Mouse (Mus musculus): ENCODE results near the gene Ankfy1. TPM values are rescaled to one million over a fixed set of nuclear protein-coding genes. Genes with fewer than 3 reads are reported as not detected.

Ankfy1 gene
- polyA plus RNA-seq, 1 experiment from 2014 or later = 28.6 TPM

GRCm38 (mm10) chr11:72795455-72796295 is 105.9 kb downstream of the Ankfy1 start, which contains the start of the genes Cyb5d2 and Zzef1:
Cyb5d2 (minus strand) TSS chr11:72796142.
Zzef1 (plus strand) TSS chr11:72796226.
- H3K9me3 ChIP-seq = no peaks in the 10 kb centered on the region
- H3K27me3 ChIP-seq = no peaks in the 10 kb centered on the region
- peaks cover 5% of the 10 kb centered on the region for H3K4me1 ChIP-seq (replicated peaks)
- H3K27ac ChIP-seq = peak within 1 kb of the TSS; percentile 87
- ATAC-seq (ENCODE audit: insufficient number of reproducible peaks, insufficient read depth, low FRiP score, low TSS enrichment, low read depth) = peak; percentile 91
- peak within 1 kb of the TSS; percentile 88 for H3K4me3 ChIP-seq (replicated peaks)
- H3K36me3 ChIP-seq = no peaks in the 10 kb centered on the region
- H3K9ac ChIP-seq (replicated peaks) = peak within 1 kb of the TSS; percentile 80
- WGBS = under 1% methylated on average over 69 of the region's 69 CpGs
- peak within 1 kb of the TSS; percentile 87 for H3K4me2 ChIP-seq

DNA sequence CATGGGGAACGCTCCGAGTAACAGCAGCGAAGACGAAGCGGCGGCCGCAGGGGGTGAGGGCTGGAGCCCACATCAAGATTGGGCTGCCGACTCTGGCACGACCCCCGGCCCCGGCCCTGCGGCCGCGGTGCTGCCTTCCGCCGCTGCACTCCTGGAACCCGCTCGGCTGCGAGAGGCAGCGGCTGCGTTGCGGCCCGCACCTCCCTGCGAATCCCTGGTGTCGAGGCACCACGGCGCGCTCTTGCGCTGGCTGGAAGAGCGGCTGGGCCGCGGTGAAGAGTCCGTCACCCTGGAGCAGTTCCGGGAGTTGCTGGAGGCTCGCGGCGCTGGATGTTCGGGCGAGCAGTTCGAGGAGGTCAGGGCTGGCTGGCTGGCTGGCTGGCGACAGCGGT is 106.5 kb downstream of the Ankfy1 start:
- H3K4me1 ChIP-seq (replicated peaks) = peaks cover 5% of the 10 kb centered on the region
- H3K9ac ChIP-seq (replicated peaks) = peak overlapping the region; percentile 78
- peak overlapping the region; percentile 37; the same call in 1 of the 2 replicates for H3K27ac ChIP-seq
- no peaks in the 10 kb centered on the region for H3K9me3 ChIP-seq
- ATAC-seq (ENCODE audit: insufficient number of reproducible peaks, insufficient read depth, low FRiP score, low TSS enrichment, low read depth) = peak; percentile 75
- peak overlapping the region; percentile 88 for H3K4me3 ChIP-seq (replicated peaks)
- H3K36me3 ChIP-seq = no peaks in the 10 kb centered on the region
- no peaks in the 10 kb centered on the region for H3K27me3 ChIP-seq
- WGBS = under 1% methylated on average over 41 of the region's 42 CpGs
- H3K4me2 ChIP-seq = peak overlapping the region; percentile 87

DNA sequence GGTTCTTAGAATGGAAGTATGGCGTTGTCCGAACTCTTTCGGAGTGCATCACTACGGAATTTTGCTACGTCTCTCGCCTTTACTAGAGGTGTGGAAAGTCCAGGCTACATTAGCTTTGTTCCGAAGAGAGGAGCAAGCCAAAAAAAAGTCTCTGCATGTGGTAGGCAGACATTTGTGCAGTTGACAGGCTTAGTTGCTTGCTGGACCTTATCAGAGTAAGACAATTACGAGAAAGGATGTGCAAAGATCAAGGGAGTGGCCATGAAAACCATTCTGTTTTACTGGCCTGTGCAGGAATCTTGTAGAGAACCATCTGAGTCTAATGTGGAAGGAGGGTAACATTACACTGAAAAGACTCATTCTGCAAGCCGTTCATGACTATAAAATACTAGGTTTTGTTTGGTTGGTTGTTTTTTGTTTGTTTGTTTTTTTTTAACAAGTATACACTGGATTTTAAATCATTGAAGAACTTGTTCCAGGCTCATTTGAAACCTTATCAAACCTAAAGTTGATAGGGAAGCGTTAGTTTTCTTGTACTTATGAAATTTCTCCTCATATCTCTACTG is 107.0 kb downstream of the Ankfy1 start:
- H3K9ac ChIP-seq (replicated peaks) = peak overlapping the region; percentile 78
- H3K27ac ChIP-seq = no peak overlapping the region
- H3K36me3 ChIP-seq = no peaks in the 10 kb centered on the region
- no peaks in the 10 kb centered on the region for H3K27me3 ChIP-seq
- no peaks in the 10 kb centered on the region for H3K9me3 ChIP-seq
- H3K4me3 ChIP-seq (replicated peaks) = peak overlapping the region; percentile 88
- H3K4me1 ChIP-seq (replicated peaks) = peaks cover 5% of the 10 kb centered on the region
- no peak for ATAC-seq (ENCODE audit: insufficient number of reproducible peaks, insufficient read depth, low FRiP score, low TSS enrichment, low read depth)
- H3K4me2 ChIP-seq = peak overlapping the region; percentile 87
- 19% methylated on average over 10 of the region's 10 CpGs for WGBS

- Histone ChIP-seq H3K27ac (no peak overlapping the region), H3K4me2 (no peak overlapping the region), H3K36me3 (no peaks in the 10 kb centered on the region), H3K27me3 (no peaks in the 10 kb centered on the region), H3K4me1 (replicated peaks) (peaks cover 12% of the 10 kb centered on the region), H3K9me3 (no peaks in the 10 kb centered on the region), H3K4me3 (replicated peaks) (no peak overlapping the region), H3K9ac (replicated peaks) (no peak overlapping the region)
- ATAC-seq (ENCODE audit: insufficient number of reproducible peaks, insufficient read depth, low FRiP score, low TSS enrichment, low read depth) = no peak
Observed at GRCm38 (mm10) chr11:72798112-72798511, 108.3 kb downstream of the Ankfy1 start.

DNA sequence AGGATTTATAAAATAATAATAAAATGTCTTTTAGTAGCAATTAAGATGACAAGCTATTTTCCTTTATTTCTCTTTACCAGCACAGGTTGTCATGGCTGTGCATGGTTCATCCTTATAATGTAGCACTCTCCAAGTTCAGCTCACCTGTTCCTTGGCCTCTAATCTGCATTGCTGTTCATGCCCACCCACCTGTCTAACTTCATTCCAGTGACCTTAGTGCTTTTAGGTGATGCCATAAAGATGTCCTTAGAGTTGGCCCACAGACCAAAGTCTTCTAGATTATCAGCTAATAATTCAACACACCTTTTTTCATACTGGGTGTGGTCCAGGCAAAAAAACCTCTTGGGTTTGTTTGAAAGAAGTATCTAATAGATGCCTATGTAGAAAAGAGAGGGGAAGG is 111.4 kb downstream of the Ankfy1 start:
- H3K4me3 ChIP-seq (replicated peaks) = no peak overlapping the region
- H3K4me2 ChIP-seq = no peak overlapping the region
- H3K27me3 ChIP-seq = no peaks in the 10 kb centered on the region
- no peak overlapping the region for H3K9ac ChIP-seq (replicated peaks)
- no peak overlapping the region for H3K27ac ChIP-seq
- H3K9me3 ChIP-seq = no peaks in the 10 kb centered on the region
- H3K36me3 ChIP-seq = no peaks in the 10 kb centered on the region
- peaks cover 15% of the 10 kb centered on the region for H3K4me1 ChIP-seq (replicated peaks)
- no peak for ATAC-seq (ENCODE audit: insufficient number of reproducible peaks, insufficient read depth, low FRiP score, low TSS enrichment, low read depth)

- no peak for ATAC-seq (ENCODE audit: insufficient number of reproducible peaks, insufficient read depth, low FRiP score, low TSS enrichment, low read depth)
- Histone ChIP-seq H3K4me2 (no peak overlapping the region), H3K27ac (no peak overlapping the region), H3K4me3 (replicated peaks) (no peak overlapping the region), H3K36me3 (no peaks in the 10 kb centered on the region), H3K9me3 (no peaks in the 10 kb centered on the region), H3K27me3 (no peaks in the 10 kb centered on the region), H3K9ac (replicated peaks) (no peak overlapping the region), H3K4me1 (replicated peaks) (peaks cover 10% of the 10 kb centered on the region)
- WGBS = 61% methylated on average over 3 of the region's 3 CpGs
Observed at GRCm38 (mm10) chr11:72803038-72803437, 113.2 kb downstream of the Ankfy1 start.

DNA sequence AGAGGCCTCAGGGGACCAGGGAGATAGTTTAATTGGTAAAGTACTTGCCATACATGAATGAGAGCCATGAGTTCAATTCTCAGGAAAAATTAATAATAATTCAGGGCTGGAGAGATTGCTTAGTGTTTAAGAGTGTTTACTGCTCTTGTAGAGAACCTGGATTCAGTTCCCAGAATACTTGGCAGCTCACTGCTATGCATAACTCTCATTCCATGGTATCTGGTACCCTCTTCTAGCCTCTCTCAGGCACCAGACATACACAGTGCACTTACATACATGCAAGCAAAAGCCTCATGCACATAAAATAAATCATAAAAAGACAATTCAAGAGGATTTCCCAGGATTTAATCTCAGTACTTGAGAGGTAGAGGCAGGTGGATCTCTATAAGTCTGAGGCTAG is 114.8 kb downstream of the Ankfy1 start:
- no peaks in the 10 kb centered on the region for H3K27me3 ChIP-seq
- H3K9me3 ChIP-seq = no peaks in the 10 kb centered on the region
- H3K27ac ChIP-seq = no peak overlapping the region
- H3K9ac ChIP-seq (replicated peaks) = no peak overlapping the region
- no peak overlapping the region for H3K4me2 ChIP-seq
- H3K4me1 ChIP-seq (replicated peaks) = peaks cover 10% of the 10 kb centered on the region
- no peak overlapping the region for H3K4me3 ChIP-seq (replicated peaks)
- ATAC-seq (ENCODE audit: insufficient number of reproducible peaks, insufficient read depth, low FRiP score, low TSS enrichment, low read depth) = no peak
- H3K36me3 ChIP-seq = no peaks in the 10 kb centered on the region

- H3K9me3 ChIP-seq = no peaks in the 10 kb centered on the region
- H3K27me3 ChIP-seq = no peaks in the 10 kb centered on the region
- no peak overlapping the region for H3K27ac ChIP-seq
- H3K4me1 ChIP-seq (replicated peaks) = peaks cover 10% of the 10 kb centered on the region
- no peaks in the 10 kb centered on the region for H3K36me3 ChIP-seq
- 90% methylated on average over 3 of the region's 3 CpGs for WGBS
- no peak overlapping the region for H3K9ac ChIP-seq (replicated peaks)
- ATAC-seq (ENCODE audit: insufficient number of reproducible peaks, insufficient read depth, low FRiP score, low TSS enrichment, low read depth) = no peak
- no peak overlapping the region for H3K4me3 ChIP-seq (replicated peaks)
- no peak overlapping the region for H3K4me2 ChIP-seq
Observed at GRCm38 (mm10) chr11:72805232-72805631, 115.4 kb downstream of the Ankfy1 start.

GRCm38 (mm10) chr11:72806556-72806955 is 116.8 kb downstream of the Ankfy1 start:
- H3K9ac ChIP-seq (replicated peaks) = no peak overlapping the region
- WGBS = 78% methylated on average over 2 of the region's 2 CpGs
- H3K27ac ChIP-seq = no peak overlapping the region
- no peak overlapping the region for H3K4me2 ChIP-seq
- H3K4me1 ChIP-seq (replicated peaks) = peaks cover 10% of the 10 kb centered on the region
- no peak overlapping the region for H3K4me3 ChIP-seq (replicated peaks)
- no peaks in the 10 kb centered on the region for H3K27me3 ChIP-seq
- H3K36me3 ChIP-seq = no peaks in the 10 kb centered on the region
- ATAC-seq (ENCODE audit: insufficient number of reproducible peaks, insufficient read depth, low FRiP score, low TSS enrichment, low read depth) = no peak
- no peaks in the 10 kb centered on the region for H3K9me3 ChIP-seq

DNA sequence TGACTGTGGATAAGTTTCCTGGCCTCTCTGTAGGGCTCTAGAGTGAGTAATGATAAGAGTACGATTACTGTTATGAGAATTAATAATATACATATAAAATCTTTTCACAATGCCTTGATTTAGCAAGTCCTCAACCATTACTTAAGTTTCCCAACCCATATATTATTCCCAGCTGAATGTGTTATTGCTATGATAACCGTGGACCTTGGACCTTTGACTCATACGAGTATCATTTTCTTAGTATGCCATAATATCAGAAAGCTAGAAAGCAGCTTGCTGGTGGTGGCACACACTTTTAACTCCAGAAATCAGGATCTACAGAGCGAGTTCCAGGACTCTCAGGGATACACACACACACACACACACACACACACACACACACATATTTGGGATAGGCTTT is 118.2 kb downstream of the Ankfy1 start:
- H3K9ac ChIP-seq (replicated peaks) = no peak overlapping the region
- no peaks in the 10 kb centered on the region for H3K36me3 ChIP-seq
- ATAC-seq (ENCODE audit: insufficient number of reproducible peaks, insufficient read depth, low FRiP score, low TSS enrichment, low read depth) = no peak
- no peaks in the 10 kb centered on the region for H3K9me3 ChIP-seq
- H3K4me3 ChIP-seq (replicated peaks) = no peak overlapping the region
- H3K27me3 ChIP-seq = no peaks in the 10 kb centered on the region
- no peak overlapping the region for H3K4me2 ChIP-seq
- H3K27ac ChIP-seq = no peak overlapping the region
- H3K4me1 ChIP-seq (replicated peaks) = peaks cover 4% of the 10 kb centered on the region
- 81% methylated on average over 4 of the region's 4 CpGs for WGBS

DNA sequence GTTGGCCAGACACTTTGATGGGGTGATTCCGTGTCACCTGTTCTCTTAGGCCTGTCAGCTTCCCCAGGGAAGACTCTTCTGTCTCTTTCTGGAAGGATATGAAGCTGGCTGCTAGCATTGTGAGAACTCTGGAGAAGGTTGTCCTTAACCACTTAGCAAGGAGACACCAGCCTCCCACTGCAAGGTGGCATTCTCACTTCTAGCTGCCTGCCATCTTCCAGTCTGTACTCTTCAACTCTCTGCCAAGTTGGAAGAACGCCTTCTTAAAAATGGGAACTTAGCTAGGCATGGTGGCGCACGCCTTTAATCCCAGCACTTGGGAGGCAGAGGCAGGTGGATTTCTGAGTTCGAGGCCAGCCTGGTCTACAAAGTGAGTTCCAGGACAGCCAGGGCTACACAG is 123.9 kb downstream of the Ankfy1 start:
- Histone ChIP-seq H3K4me2 (no peak overlapping the region), H3K9ac (replicated peaks) (no peak overlapping the region), H3K4me3 (replicated peaks) (no peak overlapping the region), H3K27ac (no peak overlapping the region), H3K27me3 (no peaks in the 10 kb centered on the region), H3K4me1 (replicated peaks) (no peaks in the 10 kb centered on the region), H3K36me3 (no peaks in the 10 kb centered on the region), H3K9me3 (no peaks in the 10 kb centered on the region)
- ATAC-seq (ENCODE audit: insufficient number of reproducible peaks, insufficient read depth, low FRiP score, low TSS enrichment, low read depth) = no peak
- WGBS = 91% methylated on average over 5 of the region's 5 CpGs
